Mouse (Mus musculus) stomach, postnatal 0 days (tissue): ENCODE data around the gene Abcc9.

Experiments
- CTCF ChIP-seq: IDR thresholded peaks from 2 replicates; pipeline ENCODE4 v1.5.1; 2016; ENCODE audit warnings: antibody characterized with exemption, low read depth, mild to moderate bottlenecking, moderate library complexity
- EP300 ChIP-seq: optimal IDR thresholded peaks from 2 replicates; pipeline ENCODE3; 2016; ENCODE audit warnings: antibody characterized with exemption

DNA sequence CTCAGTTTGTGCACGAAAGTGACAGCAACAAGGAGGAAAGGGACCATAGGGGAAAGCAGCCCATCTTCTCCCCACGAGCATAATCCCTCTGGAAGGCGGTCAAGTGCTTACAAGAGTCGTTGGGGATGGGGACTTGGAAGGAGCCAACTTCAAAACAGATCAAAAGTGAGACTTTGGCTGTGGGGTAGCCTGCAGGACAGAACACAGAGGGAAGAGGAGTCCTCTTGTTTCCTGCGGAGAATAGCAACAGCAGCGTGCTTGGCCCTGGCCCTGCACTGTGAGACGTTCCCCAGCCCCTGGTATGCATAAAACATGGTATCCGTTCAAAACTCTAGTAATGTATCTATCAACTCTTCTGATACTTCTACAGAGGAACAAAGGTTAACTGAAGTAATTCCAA lies 1.4 kb downstream of the Abcc9 start:
- TF ChIP-seq CTCF (no peak), EP300 (no peak)
